Mouse (Mus musculus): ENCODE measurements at regions not wholly inside any gene's neighbourhood (a gene's known extent, or its start where the extent isn't known, plus 50 kb on each side); places are given as distances from the start of the nearest gene placed in this dataset.
A peak's percentile ranks its signal among the peaks of the same experiment; 100 is the strongest.

GRCm38 (mm10) chr3:83416536-83416935 is 288.8 kb downstream of the Dchs2 start:
- H3K36me3 ChIP-seq (ENCODE audit: insufficient read depth): no peaks in the 10 kb centered on the region
- ATAC-seq (ENCODE audit: insufficient read depth) (no peak), DNase-seq (peak; percentile 65)
- H3K4me2 ChIP-seq: no peak overlapping the region
- no peak overlapping the region for H3K27ac ChIP-seq (ENCODE audit: low read depth)
- TF ChIP-seq CTCF (IDR thresholded peaks at IDR 0.05; ENCODE audit: low read depth): peak; percentile 62
- H3K4me1 ChIP-seq (ENCODE audit: insufficient read depth): no peaks in the 10 kb centered on the region
- H3K9ac ChIP-seq: no peak overlapping the region
- H3K27me3 ChIP-seq (ENCODE audit: insufficient read depth, low read length): no peaks in the 10 kb centered on the region
- no peaks in the 10 kb centered on the region for H3K9me3 ChIP-seq (ENCODE audit: low read depth, low read length)
- H3K4me3 ChIP-seq (ENCODE audit: low read depth, low read length): no peak overlapping the region

DNA sequence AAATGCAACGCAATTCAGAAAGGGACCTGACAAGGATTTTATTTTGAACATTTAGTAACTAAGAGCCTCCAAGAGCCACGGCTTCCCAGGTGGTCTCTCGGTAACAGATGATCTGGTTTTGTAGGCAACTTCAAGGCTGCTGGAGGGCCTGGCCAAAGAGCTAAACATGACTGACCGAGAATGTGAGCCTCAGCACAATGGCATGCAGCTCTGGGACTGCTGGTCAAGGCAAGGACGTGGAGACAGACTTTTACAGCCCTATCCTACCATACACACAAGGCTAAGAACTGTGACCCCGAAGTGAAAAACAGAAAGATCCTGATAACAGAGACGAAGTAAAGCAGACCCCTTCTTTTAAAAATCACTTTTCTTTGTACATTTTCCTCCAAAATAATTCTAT is 296.5 kb downstream of the Dchs2 start:
- Histone ChIP-seq H3K27me3 (ENCODE audit: insufficient read depth, low read length) (no peaks in the 10 kb centered on the region), H3K36me3 (ENCODE audit: insufficient read depth) (no peaks in the 10 kb centered on the region), H3K27ac (ENCODE audit: low read depth) (no peak overlapping the region), H3K4me2 (no peak overlapping the region), H3K9me3 (ENCODE audit: low read depth, low read length) (no peaks in the 10 kb centered on the region), H3K9ac (no peak overlapping the region), H3K4me1 (ENCODE audit: insufficient read depth) (no peaks in the 10 kb centered on the region), H3K4me3 (ENCODE audit: low read depth, low read length) (no peak overlapping the region)
- DNase-seq (no peak), ATAC-seq (ENCODE audit: insufficient read depth) (no peak)
- 57% methylated on average over 7 of the region's 7 CpGs for WGBS
- no peak for TF ChIP-seq CTCF (IDR thresholded peaks at IDR 0.05; ENCODE audit: low read depth)

DNA sequence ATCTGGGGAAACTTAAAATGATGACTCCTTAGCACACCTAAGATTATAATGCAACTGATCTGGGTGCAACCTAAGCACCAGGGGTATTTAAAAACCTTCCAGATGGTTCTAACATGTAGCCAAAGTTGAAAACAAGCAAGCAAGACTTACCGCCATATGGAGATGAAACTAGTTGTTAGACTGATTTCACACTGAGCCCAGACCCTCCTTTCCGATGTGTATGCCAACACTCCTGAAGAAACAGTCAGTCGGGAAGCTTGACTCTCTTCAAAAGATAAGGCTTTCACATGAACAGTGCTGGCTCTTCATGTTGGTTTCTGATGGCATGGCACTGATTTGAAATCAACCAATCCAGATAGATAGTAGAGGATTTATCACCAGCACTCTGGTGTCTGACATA is 301.6 kb downstream of the Dchs2 start:
- H3K27me3 ChIP-seq (ENCODE audit: insufficient read depth, low read length): no peaks in the 10 kb centered on the region
- no peak overlapping the region for H3K27ac ChIP-seq (ENCODE audit: low read depth)
- DNase-seq (no peak), ATAC-seq (ENCODE audit: insufficient read depth) (no peak)
- no peaks in the 10 kb centered on the region for H3K9me3 ChIP-seq (ENCODE audit: low read depth, low read length)
- no peak overlapping the region for H3K4me3 ChIP-seq (ENCODE audit: low read depth, low read length)
- no peak overlapping the region for H3K9ac ChIP-seq
- H3K36me3 ChIP-seq (ENCODE audit: insufficient read depth): no peaks in the 10 kb centered on the region
- no peak overlapping the region for H3K4me2 ChIP-seq
- 62% methylated on average over 3 of the region's 3 CpGs for WGBS
- H3K4me1 ChIP-seq (ENCODE audit: insufficient read depth): no peaks in the 10 kb centered on the region
- no peak for TF ChIP-seq CTCF (IDR thresholded peaks at IDR 0.05; ENCODE audit: low read depth)

DNA sequence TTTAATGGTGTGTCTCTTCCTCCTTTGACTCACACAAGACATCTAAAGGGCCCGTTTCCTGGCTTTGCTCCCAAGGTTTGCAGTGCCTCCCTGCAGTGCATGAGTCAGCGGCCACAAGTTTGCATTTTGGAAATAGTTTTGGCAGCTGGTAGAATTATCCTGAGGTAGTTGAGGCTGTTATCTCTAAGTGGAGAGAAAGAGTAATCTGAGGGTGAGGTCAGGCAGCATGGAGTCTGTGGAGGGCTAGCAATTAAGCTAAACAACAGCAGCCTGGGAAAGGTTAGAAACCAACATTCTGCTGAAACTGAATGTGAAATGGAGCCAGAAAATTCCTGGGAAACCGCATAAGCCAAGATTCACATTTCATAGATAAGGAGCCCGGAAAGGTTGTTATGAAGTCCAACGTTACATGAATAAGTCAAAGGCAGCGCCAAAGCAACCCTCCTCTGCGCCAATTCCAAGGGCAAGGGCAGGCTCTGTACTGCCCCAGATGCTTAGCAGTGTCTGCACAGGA is 318.5 kb downstream of the Dchs2 start:
- no peak for TF ChIP-seq CTCF (IDR thresholded peaks at IDR 0.05; ENCODE audit: low read depth)
- Histone ChIP-seq H3K4me3 (ENCODE audit: low read depth, low read length) (no peak overlapping the region), H3K27me3 (ENCODE audit: insufficient read depth, low read length) (no peaks in the 10 kb centered on the region), H3K4me1 (ENCODE audit: insufficient read depth) (peaks cover 6% of the 10 kb centered on the region; the same call in 1 of the 2 replicates), H3K9me3 (ENCODE audit: low read depth, low read length) (no peaks in the 10 kb centered on the region), H3K36me3 (ENCODE audit: insufficient read depth) (no peaks in the 10 kb centered on the region), H3K9ac (no peak overlapping the region), H3K4me2 (no peak overlapping the region), H3K27ac (ENCODE audit: low read depth) (peak overlapping the region; percentile 21; the same call in 1 of the 2 replicates)
- DNase-seq (peak; percentile 86), ATAC-seq (ENCODE audit: insufficient read depth) (peak; percentile 94)
- WGBS: 38% methylated on average over 7 of the region's 7 CpGs

GRCm38 (mm10) chr3:83450662-83451061 is 315.5 kb upstream of the Sfrp2 start:
- no peak overlapping the region for H3K27ac ChIP-seq (ENCODE audit: low read depth)
- ATAC-seq (ENCODE audit: insufficient read depth) (no peak), DNase-seq (no peak)
- H3K27me3 ChIP-seq (ENCODE audit: insufficient read depth, low read length): no peaks in the 10 kb centered on the region
- no peak overlapping the region for H3K4me2 ChIP-seq
- WGBS: 72% methylated on average over 2 of the region's 2 CpGs
- no peaks in the 10 kb centered on the region for H3K36me3 ChIP-seq (ENCODE audit: insufficient read depth)
- no peak for TF ChIP-seq CTCF (IDR thresholded peaks at IDR 0.05; ENCODE audit: low read depth)
- H3K9me3 ChIP-seq (ENCODE audit: low read depth, low read length): no peaks in the 10 kb centered on the region
- no peak overlapping the region for H3K4me3 ChIP-seq (ENCODE audit: low read depth, low read length)
- H3K4me1 ChIP-seq (ENCODE audit: insufficient read depth): peaks cover 6% of the 10 kb centered on the region; the same call in 1 of the 2 replicates
- H3K9ac ChIP-seq: no peak overlapping the region

DNA sequence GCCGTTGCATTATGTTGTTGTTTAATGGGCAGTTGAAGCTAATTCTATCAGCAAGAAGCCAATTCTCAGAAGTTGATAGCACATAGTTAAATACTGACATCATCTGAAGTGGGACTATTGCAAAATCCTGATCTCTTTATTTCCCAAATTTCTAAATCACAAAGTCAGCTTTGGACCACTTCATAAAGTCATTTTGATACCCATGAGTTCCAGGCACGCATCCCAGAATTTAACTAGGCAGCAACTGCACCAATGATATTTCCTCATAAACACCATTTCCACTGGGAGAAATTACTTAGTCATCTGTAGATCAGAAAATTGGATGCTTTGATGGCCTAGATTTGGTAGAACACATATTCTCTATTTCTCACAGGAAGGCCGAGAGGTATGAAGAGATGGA is 314.8 kb upstream of the Sfrp2 start:
- H3K27ac ChIP-seq (ENCODE audit: low read depth): no peak overlapping the region

GRCm38 (mm10) chr3:83453462-83453861 is 312.7 kb upstream of the Sfrp2 start:
- Histone ChIP-seq H3K9ac (no peak overlapping the region), H3K27me3 (ENCODE audit: insufficient read depth, low read length) (no peaks in the 10 kb centered on the region), H3K9me3 (ENCODE audit: low read depth, low read length) (no peaks in the 10 kb centered on the region), H3K4me1 (ENCODE audit: insufficient read depth) (no peaks in the 10 kb centered on the region), H3K4me2 (no peak overlapping the region), H3K4me3 (ENCODE audit: low read depth, low read length) (no peak overlapping the region), H3K36me3 (ENCODE audit: insufficient read depth) (no peaks in the 10 kb centered on the region), H3K27ac (ENCODE audit: low read depth) (no peak overlapping the region)
- peak; percentile 9 for DNase-seq
- no peak for TF ChIP-seq CTCF (IDR thresholded peaks at IDR 0.05; ENCODE audit: low read depth)
- 32% methylated on average over 2 of the region's 2 CpGs for WGBS
- ATAC-seq (ENCODE audit: insufficient read depth): no peak

More for the DNA sequence above, 314.8 kb upstream of the Sfrp2 start:
- Histone ChIP-seq H3K27me3 (ENCODE audit: insufficient read depth, low read length) (no peaks in the 10 kb centered on the region), H3K9me3 (ENCODE audit: low read depth, low read length) (no peaks in the 10 kb centered on the region), H3K4me2 (no peak overlapping the region), H3K4me3 (ENCODE audit: low read depth, low read length) (no peak overlapping the region), H3K9ac (no peak overlapping the region), H3K36me3 (ENCODE audit: insufficient read depth) (no peaks in the 10 kb centered on the region), H3K4me1 (ENCODE audit: insufficient read depth) (peaks cover 3% of the 10 kb centered on the region; the same call in 1 of the 2 replicates)
- ATAC-seq (ENCODE audit: insufficient read depth) (no peak), DNase-seq (no peak)
- 86% methylated on average over 3 of the region's 3 CpGs for WGBS
- no peak for TF ChIP-seq CTCF (IDR thresholded peaks at IDR 0.05; ENCODE audit: low read depth)

GRCm38 (mm10) chr3:83458450-83458849 is 307.7 kb upstream of the Sfrp2 start:
- H3K9ac ChIP-seq: no peak overlapping the region
- no peaks in the 10 kb centered on the region for H3K4me1 ChIP-seq (ENCODE audit: insufficient read depth)
- H3K4me2 ChIP-seq: no peak overlapping the region
- no peaks in the 10 kb centered on the region for H3K9me3 ChIP-seq (ENCODE audit: low read depth, low read length)
- H3K27ac ChIP-seq (ENCODE audit: low read depth): no peak overlapping the region
- no peaks in the 10 kb centered on the region for H3K27me3 ChIP-seq (ENCODE audit: insufficient read depth, low read length)
- 25% methylated on average over 1 of the region's 1 CpGs for WGBS
- no peaks in the 10 kb centered on the region for H3K36me3 ChIP-seq (ENCODE audit: insufficient read depth)
- TF ChIP-seq CTCF (IDR thresholded peaks at IDR 0.05; ENCODE audit: low read depth): no peak
- H3K4me3 ChIP-seq (ENCODE audit: low read depth, low read length): no peak overlapping the region
- no peak for ATAC-seq (ENCODE audit: insufficient read depth)
- DNase-seq: no peak

Data from lung, embryonic 14.5 days (tissue).